Mouse (Mus musculus) fibroblast of lung, adult 2 months (primary cell): ENCODE measurements around the gene Col18a1.

Source experiments
- DNase-seq: peaks from one replicate; pipeline ENCODE4 v3.0.0-alpha.2; 2011; ENCODE audit warnings: low read depth

The Col18a1 gene

DNA sequence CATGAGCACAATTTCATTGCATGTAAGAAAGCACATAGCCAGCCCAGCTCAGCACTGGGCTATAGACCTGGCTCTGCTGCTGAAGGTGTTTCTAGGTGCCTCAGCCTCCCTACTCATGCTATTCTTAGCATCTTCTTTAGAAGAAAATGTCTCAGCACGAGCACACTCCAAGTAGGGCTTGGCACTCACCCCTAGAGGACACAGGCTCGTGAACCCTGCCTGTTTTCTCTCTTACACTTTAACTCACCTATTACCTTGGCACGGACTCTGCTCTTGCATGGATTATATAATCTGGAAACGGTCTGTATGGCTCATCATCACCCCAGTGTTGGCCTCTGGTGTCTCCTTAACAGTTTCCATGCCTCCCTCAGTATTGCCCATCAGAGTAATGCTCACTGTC is 154.7 kb downstream of the Col18a1 start:
- DNase-seq = no peak

DNA sequence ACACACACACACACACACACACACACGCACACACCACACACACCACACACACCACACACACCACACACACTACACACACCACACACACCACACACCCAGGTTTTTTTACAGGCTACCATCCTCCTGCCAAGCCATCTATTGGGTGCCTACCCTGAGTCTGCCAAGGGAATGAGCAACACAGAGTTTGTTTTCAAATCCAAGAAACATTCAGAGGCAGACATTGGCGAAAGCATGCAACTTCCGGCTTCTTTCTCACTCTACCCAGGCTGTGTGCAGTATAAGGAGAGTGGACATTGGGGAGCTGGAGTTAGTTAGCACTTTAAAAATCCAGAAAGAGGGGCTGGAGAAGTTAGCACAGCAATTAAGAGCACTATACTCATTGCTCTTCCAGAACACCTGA is 157.7 kb downstream of the Col18a1 start:
- no peak for DNase-seq

DNA sequence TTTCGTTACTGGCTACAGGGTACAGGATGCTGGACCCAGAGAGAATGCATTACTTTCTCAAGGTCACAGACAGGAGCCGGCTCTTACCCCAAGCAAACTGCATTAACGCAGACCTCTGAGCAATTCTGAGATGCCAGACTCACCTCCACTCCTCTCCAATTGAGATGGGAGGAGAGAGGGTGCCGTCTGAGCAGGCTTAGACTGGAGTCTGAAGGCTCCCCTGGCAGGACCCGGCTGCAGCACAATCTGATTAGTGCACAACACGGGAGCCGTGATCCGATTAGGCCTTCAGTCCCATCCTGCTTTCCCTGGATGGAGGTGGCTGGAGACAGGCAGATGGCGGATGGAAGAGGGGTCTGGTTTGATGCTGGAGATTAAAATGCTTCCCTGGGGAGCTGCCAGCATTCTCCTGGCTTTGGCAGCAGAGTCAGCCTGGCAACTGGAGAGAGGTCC is 158.2 kb downstream of the Col18a1 start:
- peak; percentile 14 for DNase-seq

DNA sequence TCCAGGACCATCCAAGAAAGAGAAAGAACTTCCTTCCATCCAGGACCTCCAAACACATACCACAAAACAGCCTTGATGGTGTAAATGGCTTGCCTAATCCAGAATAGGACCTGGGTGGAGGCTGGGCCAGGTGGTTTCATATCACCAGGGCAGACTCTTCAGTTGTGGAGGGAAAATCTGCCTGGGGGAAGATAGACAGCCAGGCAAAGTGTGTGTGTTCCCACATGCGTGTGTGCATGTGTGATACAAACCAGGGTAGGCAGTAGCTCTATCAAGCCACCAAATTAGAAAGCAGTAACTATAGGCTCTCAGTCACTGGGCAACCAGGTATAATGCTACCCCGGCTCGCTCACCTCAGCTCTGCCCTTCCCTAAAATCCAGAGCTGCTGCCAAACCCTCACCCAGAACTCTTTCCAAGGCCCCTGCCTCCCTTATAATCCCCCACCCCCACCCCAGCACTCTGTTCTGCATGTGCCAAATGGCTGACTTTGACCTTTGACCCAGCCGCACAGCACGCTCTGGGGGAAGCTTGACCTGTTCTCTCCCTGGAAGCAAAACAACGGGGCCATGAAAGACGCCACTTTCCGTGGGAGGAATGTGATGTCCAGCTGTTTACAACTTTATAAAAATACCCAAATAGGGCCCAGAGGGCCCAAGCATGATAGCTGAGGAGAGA is 158.8 kb downstream of the Col18a1 start:
- no peak for DNase-seq

DNA sequence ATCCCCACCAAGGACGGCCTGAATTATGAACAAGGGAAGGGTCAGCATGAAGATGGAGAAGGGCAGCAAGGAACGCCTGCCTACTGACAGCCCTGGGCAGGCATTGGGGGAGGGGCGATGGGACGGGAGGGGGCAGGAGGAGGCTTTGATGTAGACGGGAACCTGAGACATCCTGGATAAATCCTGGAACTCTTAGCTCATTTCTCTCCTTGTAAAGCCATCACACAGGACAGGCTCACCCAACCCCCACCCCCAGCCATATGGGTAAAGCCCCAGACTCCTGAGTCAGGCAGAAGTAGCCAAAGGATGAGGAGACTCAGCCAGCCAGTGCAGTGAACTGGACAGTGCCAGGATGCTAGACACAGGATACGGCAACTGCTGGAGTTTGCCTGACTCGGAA is 161.4 kb downstream of the Col18a1 start:
- DNase-seq = no peak
